In the genomic region with DNA sequence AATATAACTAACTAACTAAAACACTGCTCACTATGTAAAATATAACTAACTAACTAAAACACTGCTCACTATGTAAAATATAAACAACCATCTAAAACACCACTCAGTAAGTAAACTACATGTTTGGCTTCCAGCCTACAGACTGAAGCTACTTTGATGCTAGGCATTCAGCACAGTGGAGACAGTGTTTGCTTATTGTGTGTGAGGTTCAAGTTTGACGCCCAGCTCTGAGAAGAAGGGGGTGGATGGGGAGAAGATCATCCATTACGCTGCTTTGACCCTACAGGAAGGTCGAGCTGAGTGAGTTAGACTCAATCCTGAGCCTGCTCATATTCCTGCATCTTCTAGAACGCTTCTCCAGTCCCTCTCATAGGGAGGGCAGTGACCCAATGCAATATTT, we compare ENCODE assay signal across 15 mouse cellular contexts.
"Had no signal": no experiment of that assay in that cellular context is flagged by ENCODE, and none has a peak within 500 bp of the region (broad histone marks: within the 10 kb centered on the region; RNA-seq: fewer than 3 reads in every experiment).

No protein-coding gene starts in this region.

- H3K4me3 ChIP-seq: layer of hippocampus, adult 2 months; limb, embryonic 10.5 days; limb, embryonic 13.5 days; liver, embryonic 12.5 days; liver, embryonic 15.5 days; midbrain, embryonic 12.5 days had no signal

- ATAC-seq: inflammation-experienced regulatory T-cells, adult 6 months; intestine, embryonic 16.5 days; liver, embryonic 12.5 days had no signal

- H3K36me3 ChIP-seq: limb, embryonic 10.5 days; limb, embryonic 13.5 days; liver, embryonic 12.5 days; liver, embryonic 15.5 days; midbrain, embryonic 12.5 days had no signal

- H3K9me3 ChIP-seq: limb, embryonic 10.5 days; limb, embryonic 13.5 days; liver, embryonic 12.5 days; liver, embryonic 15.5 days; midbrain, embryonic 12.5 days had no signal

- H3K27ac ChIP-seq: kidney, postnatal 0 days; layer of hippocampus, adult 2 months; limb, embryonic 10.5 days; limb, embryonic 13.5 days; liver, embryonic 12.5 days; liver, embryonic 15.5 days; midbrain, embryonic 12.5 days had no signal

- H3K9ac ChIP-seq: limb, embryonic 13.5 days; liver, embryonic 12.5 days; liver, embryonic 15.5 days; midbrain, embryonic 12.5 days had no signal

- H3K4me2 ChIP-seq: limb, embryonic 13.5 days; liver, embryonic 12.5 days; liver, embryonic 15.5 days; midbrain, embryonic 12.5 days had no signal

- DNase-seq: kidney, adult 18-20 months; kidney, postnatal 25 days; layer of hippocampus, adult 9-11 months; liver; thymus, adult 18-20 months; thymus, postnatal 36 days had no signal
